Mouse (Mus musculus): Measurements from ENCODE around the gene Vmn1r171. TPM values are rescaled to one million over a fixed set of nuclear protein-coding genes. Genes with fewer than 3 reads are reported as not detected.
"Not testable (repeated sequence)": the region's sequence is repeated elsewhere in the genome, so short reads cannot be mapped to it uniquely, and the experiment has no call there.

The Vmn1r171 gene
- total RNA-seq (2021), result not detected

- no peak for DNase-seq
- intact Hi-C loops (cut with DNase I), result no loop called here
Observed at GRCm38 (mm10) chr7:23630422-23630821, at the start of gene Vmn1r171. Vmn1r171 (plus strand) TSS chr7:23630722.

- DNase-seq; intact Hi-C loops (cut with DNase I): not testable (repeated sequence)
Observed at GRCm38 (mm10) chr7:23605875-23606274, 24.6 kb upstream of the Vmn1r171 start, which contains the start of gene Vmn1r170. Vmn1r170 (plus strand) TSS chr7:23606175.

- no peak for DNase-seq
- intact Hi-C loops (cut with DNase I), result no loop called here
Observed at GRCm38 (mm10) chr7:23658016-23658415, 27.5 kb downstream of the Vmn1r171 start, which contains the start of gene Vmn1r172. Vmn1r172 (plus strand) TSS chr7:23658316.

Other genes starting within 250 kb of the Vmn1r171 start
- gene Nlrp5, start 244.8 kb upstream of the Vmn1r171 start, total RNA-seq (2021), result not detected
- not detected for gene Vmn1r167, start 123.5 kb upstream of the Vmn1r171 start, total RNA-seq (2021)
- not detected for gene Vmn1r168, start 91.0 kb upstream of the Vmn1r171 start, total RNA-seq (2021)
- not detected for gene Vmn1r169, start 55.2 kb upstream of the Vmn1r171 start, total RNA-seq (2021)
- not detected for gene Vmn1r170, start 24.5 kb upstream of the Vmn1r171 start, total RNA-seq (2021)
- gene Vmn1r172, start 27.6 kb downstream of the Vmn1r171 start, total RNA-seq (2021), result not detected
- not detected for gene Vmn1r173, start 70.0 kb downstream of the Vmn1r171 start, total RNA-seq (2021)
- gene Vmn1r174, start 121.5 kb downstream of the Vmn1r171 start, total RNA-seq (2021), result not detected
- gene Vmn1r175, start 179.9 kb downstream of the Vmn1r171 start, total RNA-seq (2021), result not detected
- not detected for gene Vmn1r176, start 206.7 kb downstream of the Vmn1r171 start, total RNA-seq (2021)
- gene Vmn1r177, start 235.7 kb downstream of the Vmn1r171 start, total RNA-seq (2021), result not detected